Mouse (Mus musculus) large intestine, adult 2 months (tissue): ENCODE measurements at regions not wholly inside any gene's neighbourhood (a gene's known extent, or its start where the extent isn't known, plus 50 kb on each side); places are given as distances from the start of the nearest gene placed in this dataset.
A peak's percentile ranks its signal among the peaks of the same experiment; 100 is the strongest.

ENCODE experiments used
- DNase-seq: peaks from one replicate; pipeline ENCODE4 v3.0.0-alpha.2; 2012; ENCODE audit warnings: low read depth, low spot score
- WGBS: fragments of 180-500 bp; shearing (Covaris S2); methylation state at CpG from one replicate; pipeline ENCODE4 v1.1.7; 2018; 5-methylcytosine and 5-hydroxymethylcytosine counted together

GRCm38 (mm10) chr5:18080761-18081160 is 118.4 kb downstream of the Gnat3 start:
- no peak for DNase-seq

GRCm38 (mm10) chr5:18082219-18082618 is 119.9 kb downstream of the Gnat3 start:
- 61% methylated on average over 9 of the region's 9 CpGs for WGBS

GRCm38 (mm10) chr5:18083789-18084188 is 121.4 kb downstream of the Gnat3 start:
- WGBS: 74% methylated on average over 1 of the region's 1 CpGs
- DNase-seq: no peak

More at GRCm38 (mm10) chr5:18082219-18082618, 119.9 kb downstream of the Gnat3 start:
- DNase-seq: no peak

GRCm38 (mm10) chr5:18085456-18085855 is 123.1 kb downstream of the Gnat3 start:
- DNase-seq: no peak

GRCm38 (mm10) chr5:18087919-18088445 is 125.6 kb downstream of the Gnat3 start:
- 17% methylated on average over 8 of the region's 8 CpGs for WGBS
- DNase-seq: peak; percentile 24

More at GRCm38 (mm10) chr5:18085456-18085855, 123.1 kb downstream of the Gnat3 start:
- WGBS: 96% methylated on average over 2 of the region's 2 CpGs

GRCm38 (mm10) chr5:18089956-18090355 is 127.6 kb downstream of the Gnat3 start:
- DNase-seq: no peak
- 73% methylated on average over 2 of the region's 2 CpGs for WGBS

GRCm38 (mm10) chr5:18114905-18115689 is 152.7 kb downstream of the Gnat3 start:
- 8% methylated on average over 3 of the region's 3 CpGs for WGBS
- peak; percentile 11 for DNase-seq

GRCm38 (mm10) chr5:18135794-18136678 is 173.7 kb downstream of the Gnat3 start:
- DNase-seq: no peak
- WGBS: 73% methylated on average over 7 of the region's 7 CpGs

GRCm38 (mm10) chr5:18137450-18138061 is 175.2 kb downstream of the Gnat3 start:
- 50% methylated on average over 4 of the region's 4 CpGs for WGBS
- DNase-seq: no peak

- WGBS: 28% methylated on average over 1 of the region's 1 CpGs
- no peak for DNase-seq
Observed at GRCm38 (mm10) chr5:18152241-18152640, 189.9 kb downstream of the Gnat3 start.

- WGBS: 97% methylated on average over 1 of the region's 1 CpGs
- DNase-seq: no peak
Observed at GRCm38 (mm10) chr5:18153703-18154102, 191.4 kb downstream of the Gnat3 start.

- no peak for DNase-seq
Observed at GRCm38 (mm10) chr5:18163515-18163914, 196.6 kb downstream of the Gnai1 start.

- WGBS: 80% methylated on average over 3 of the region's 3 CpGs
- no peak for DNase-seq
Observed at GRCm38 (mm10) chr5:18177810-18178209, 182.3 kb downstream of the Gnai1 start.

- WGBS: 48% methylated on average over 4 of the region's 4 CpGs
- DNase-seq: no peak
Observed at GRCm38 (mm10) chr5:18211395-18212057, 148.6 kb downstream of the Gnai1 start.
